Mouse (Mus musculus) hindbrain, embryonic 16.5 days (tissue): ENCODE measurements at regions not wholly inside any gene's neighbourhood (a gene's known extent, or its start where the extent isn't known, plus 50 kb on each side); places are given as distances from the start of the nearest gene placed in this dataset.

Source experiments
- ATAC-seq: fragments of 200-750 bp; cut with Nextera tagmentation; 2 replicates; pipeline ENCODE4 v1.8.0; 2017; ENCODE audit warnings: moderate TSS enrichment, moderate library complexity
- H3K27ac ChIP-seq: fragments of 300-500 bp; sonication (generic); 2 replicates; pipeline ENCODE4 v1.5.1; 2014; ENCODE audit warnings: low read depth, mild to moderate bottlenecking, control low read depth, low read length, moderate library complexity
- H3K27me3 ChIP-seq: fragments of 300-500 bp; sonication (generic); replicated peaks from 2 replicates; pipeline ENCODE4 v1.6.1; 2014; ENCODE audit warnings: low read length; ENCODE audit not compliant: control insufficient read depth, insufficient read depth
- H3K36me3 ChIP-seq: fragments of 300-500 bp; sonication (generic); 2 replicates; pipeline ENCODE4 v1.6.1; 2014; ENCODE audit warnings: mild to moderate bottlenecking, low read length, moderate library complexity, mixed read lengths; ENCODE audit not compliant: control insufficient read depth, insufficient read depth
- H3K4me1 ChIP-seq: fragments of 300-500 bp; sonication (generic); 2 replicates; pipeline ENCODE4 v1.6.1; 2014; ENCODE audit warnings: low read depth, low read length; ENCODE audit not compliant: control insufficient read depth, insufficient read depth
- H3K4me2 ChIP-seq: fragments of 300-500 bp; sonication (generic); 2 replicates; pipeline ENCODE4 v1.6.1; 2014; ENCODE audit warnings: mild to moderate bottlenecking, low read length, control low read depth, moderate library complexity
- H3K4me3 ChIP-seq: fragments of 300-500 bp; sonication (generic); 2 replicates; pipeline ENCODE4 v1.5.1; 2014; ENCODE audit warnings: mild to moderate bottlenecking, low read length, control low read depth, moderate library complexity
- H3K9ac ChIP-seq: fragments of 300-500 bp; sonication (generic); 2 replicates; pipeline ENCODE4 v1.6.1; 2014; ENCODE audit warnings: low read depth, mild to moderate bottlenecking, control low read depth, low read length, moderate library complexity
- H3K9me3 ChIP-seq: fragments of 300-500 bp; sonication (generic); 2 replicates; pipeline ENCODE4 v1.6.1; 2014; ENCODE audit warnings: mild to moderate bottlenecking, low read length, moderate library complexity; ENCODE audit not compliant: control insufficient read depth
- WGBS: fragments of 180-500 bp; shearing (Covaris S2); extraction: QIAGEN DNeasy Blood & Tissue Kit; methylation state at CpG from one replicate; pipeline ENCODE4 v1.1.7; 2014; 5-methylcytosine and 5-hydroxymethylcytosine counted together

DNA sequence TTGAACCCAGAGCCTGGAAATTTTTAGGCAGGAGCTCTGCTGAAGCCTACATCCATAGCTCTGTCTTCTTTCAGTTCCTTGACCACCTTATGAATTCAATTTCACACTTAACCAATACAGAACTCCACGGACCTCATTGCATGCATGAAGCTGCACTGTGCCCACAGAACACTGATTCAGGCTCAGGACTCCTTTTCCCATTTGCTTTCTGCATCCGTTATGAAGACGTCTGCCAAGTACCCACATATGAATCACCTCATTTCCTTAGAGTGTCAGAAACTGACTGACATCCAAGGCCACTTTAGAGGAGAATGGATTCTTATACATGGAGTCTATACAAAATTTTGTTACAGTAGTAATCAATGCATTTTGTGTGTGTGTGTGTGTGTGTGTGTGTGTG is 932.8 kb downstream of the Pla2g4a start:
- Histone ChIP-seq H3K36me3 (no peaks in the 10 kb centered on the region), H3K27ac (no peak overlapping the region), H3K4me1 (no peaks in the 10 kb centered on the region), H3K27me3 (no peaks in the 10 kb centered on the region), H3K4me3 (no peak overlapping the region), H3K9ac (no peak overlapping the region), H3K9me3 (no peaks in the 10 kb centered on the region), H3K4me2 (no peak overlapping the region)
- WGBS, result 84% methylated on average over 3 of the region's 3 CpGs
- ATAC-seq, result no peak

- no peaks in the 10 kb centered on the region for H3K4me1 ChIP-seq
- no peaks in the 10 kb centered on the region for H3K27me3 ChIP-seq
- no peaks in the 10 kb centered on the region for H3K9me3 ChIP-seq
- ATAC-seq, result no peak; the same call in 1 of the 2 replicates
- H3K4me2 ChIP-seq, result no peak overlapping the region
- H3K27ac ChIP-seq, result no peak overlapping the region
- no peak overlapping the region for H3K9ac ChIP-seq
- H3K36me3 ChIP-seq, result no peaks in the 10 kb centered on the region
- H3K4me3 ChIP-seq, result no peak overlapping the region
These were observed 939.4 kb downstream of the Pla2g4a start for GRCm38 (mm10) chr1:149021734-149022133.

GRCm38 (mm10) chr1:149021273-149021672 is 939.8 kb downstream of the Pla2g4a start:
- peak; percentile 58; the same call in 1 of the 2 replicates for ATAC-seq
- H3K27ac ChIP-seq, result no peak overlapping the region
- H3K4me2 ChIP-seq, result no peak overlapping the region
- no peaks in the 10 kb centered on the region for H3K36me3 ChIP-seq
- no peak overlapping the region for H3K4me3 ChIP-seq
- no peaks in the 10 kb centered on the region for H3K9me3 ChIP-seq
- 74% methylated on average over 1 of the region's 1 CpGs for WGBS
- H3K27me3 ChIP-seq, result no peaks in the 10 kb centered on the region
- H3K9ac ChIP-seq, result no peak overlapping the region
- H3K4me1 ChIP-seq, result no peaks in the 10 kb centered on the region

GRCm38 (mm10) chr1:149014559-149014958 is 946.5 kb downstream of the Pla2g4a start:
- no peak for ATAC-seq
- H3K4me2 ChIP-seq, result no peak overlapping the region
- no peak overlapping the region for H3K4me3 ChIP-seq
- H3K27me3 ChIP-seq, result no peaks in the 10 kb centered on the region
- no peaks in the 10 kb centered on the region for H3K9me3 ChIP-seq
- no peak overlapping the region for H3K27ac ChIP-seq
- H3K36me3 ChIP-seq, result no peaks in the 10 kb centered on the region
- H3K4me1 ChIP-seq, result no peaks in the 10 kb centered on the region
- 85% methylated on average over 4 of the region's 4 CpGs for whole genome bisulfite sequencing
- no peak overlapping the region for H3K9ac ChIP-seq

GRCm38 (mm10) chr1:149010767-149011166 is 950.3 kb downstream of the Pla2g4a start:
- no peak for ATAC-seq
- no peak overlapping the region for H3K27ac ChIP-seq
- no peak overlapping the region for H3K9ac ChIP-seq
- no peaks in the 10 kb centered on the region for H3K4me1 ChIP-seq
- H3K4me3 ChIP-seq, result no peak overlapping the region
- no peak overlapping the region for H3K4me2 ChIP-seq
- no peaks in the 10 kb centered on the region for H3K36me3 ChIP-seq
- H3K27me3 ChIP-seq, result no peaks in the 10 kb centered on the region
- no peaks in the 10 kb centered on the region for H3K9me3 ChIP-seq

DNA sequence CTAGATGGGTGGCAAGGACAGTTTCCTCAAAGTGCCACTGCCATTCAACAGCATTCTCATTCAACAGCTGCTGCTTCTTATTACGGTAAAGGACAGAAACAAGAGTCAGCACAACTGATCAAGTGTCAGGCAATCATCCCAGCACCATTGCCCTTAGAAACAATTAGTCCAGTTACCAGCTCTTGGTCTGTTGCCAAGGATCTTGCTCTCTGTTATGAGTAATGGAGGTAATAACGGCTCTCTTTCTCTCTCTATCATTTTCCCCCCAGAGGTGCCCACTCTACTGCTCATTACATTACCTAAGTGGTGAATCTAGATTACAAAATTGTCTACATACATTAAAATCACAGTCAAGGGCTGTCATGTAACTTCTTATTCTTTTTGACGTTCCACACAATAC is 961.0 kb downstream of the Pla2g4a start:
- peak; percentile 27; the same call in 1 of the 2 replicates for ATAC-seq
- no peaks in the 10 kb centered on the region for H3K4me1 ChIP-seq

DNA sequence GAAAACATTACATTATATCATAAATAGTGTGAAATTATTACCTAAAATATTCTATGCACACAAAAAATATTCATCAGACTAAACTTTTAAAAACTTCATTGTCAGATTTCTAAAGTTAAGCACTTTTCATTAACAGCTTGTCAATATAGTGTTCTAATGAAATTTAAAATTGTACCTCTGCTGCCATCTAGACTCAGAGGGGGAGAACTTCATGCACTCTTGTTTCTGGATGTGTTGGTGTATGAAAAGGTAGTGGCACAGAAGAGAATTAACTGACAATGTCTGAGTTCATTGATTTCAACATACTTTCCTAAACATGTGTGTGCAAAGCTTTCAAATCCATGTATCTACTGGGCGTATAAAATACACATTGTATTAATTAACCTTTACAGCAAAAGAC is 967.5 kb downstream of the Pla2g4a start:
- no peak overlapping the region for H3K27ac ChIP-seq
- no peaks in the 10 kb centered on the region for H3K9me3 ChIP-seq
- H3K27me3 ChIP-seq, result no peaks in the 10 kb centered on the region
- no peaks in the 10 kb centered on the region for H3K36me3 ChIP-seq
- H3K4me3 ChIP-seq, result no peak overlapping the region
- H3K4me1 ChIP-seq, result no peaks in the 10 kb centered on the region
- 62% methylated on average over 1 of the region's 1 CpGs for WGBS
- H3K4me2 ChIP-seq, result no peak overlapping the region
- no peak overlapping the region for H3K9ac ChIP-seq
- ATAC-seq, result peak; percentile 61; the same call in 1 of the 2 replicates

More for the DNA sequence above, 961.0 kb downstream of the Pla2g4a start:
- H3K27ac ChIP-seq, result no peak overlapping the region
- no peak overlapping the region for H3K9ac ChIP-seq
- no peaks in the 10 kb centered on the region for H3K36me3 ChIP-seq
- 50% methylated on average over 3 of the region's 3 CpGs for WGBS
- H3K27me3 ChIP-seq, result no peaks in the 10 kb centered on the region
- H3K4me3 ChIP-seq, result no peak overlapping the region
- H3K4me2 ChIP-seq, result no peak overlapping the region
- no peaks in the 10 kb centered on the region for H3K9me3 ChIP-seq

DNA sequence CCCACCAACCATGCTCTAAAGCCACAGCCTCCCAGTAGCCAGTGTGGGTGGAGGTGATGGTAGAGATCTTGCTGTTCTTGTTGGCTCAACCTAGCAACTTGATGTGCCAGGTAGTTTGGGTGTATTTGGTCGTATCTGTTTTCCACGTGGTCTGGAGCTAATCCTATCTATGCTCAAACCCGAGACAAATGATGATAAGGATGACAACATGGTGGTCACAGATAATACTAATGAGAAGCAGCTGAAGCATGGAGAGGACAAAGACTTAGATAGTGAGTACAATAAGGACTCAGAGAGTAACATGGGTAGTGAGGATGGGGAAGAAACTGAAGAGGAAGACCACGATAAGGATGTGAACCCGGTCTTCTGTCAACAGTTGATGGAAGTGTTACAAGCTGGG is 983.7 kb downstream of the Pla2g4a start:
- Histone ChIP-seq H3K9ac (no peak overlapping the region), H3K9me3 (no peaks in the 10 kb centered on the region), H3K27me3 (no peaks in the 10 kb centered on the region), H3K27ac (no peak overlapping the region), H3K4me1 (no peaks in the 10 kb centered on the region), H3K36me3 (no peaks in the 10 kb centered on the region), H3K4me2 (no peak overlapping the region), H3K4me3 (no peak overlapping the region)
- 95% methylated on average over 5 of the region's 5 CpGs for WGBS
- ATAC-seq, result no peak

DNA sequence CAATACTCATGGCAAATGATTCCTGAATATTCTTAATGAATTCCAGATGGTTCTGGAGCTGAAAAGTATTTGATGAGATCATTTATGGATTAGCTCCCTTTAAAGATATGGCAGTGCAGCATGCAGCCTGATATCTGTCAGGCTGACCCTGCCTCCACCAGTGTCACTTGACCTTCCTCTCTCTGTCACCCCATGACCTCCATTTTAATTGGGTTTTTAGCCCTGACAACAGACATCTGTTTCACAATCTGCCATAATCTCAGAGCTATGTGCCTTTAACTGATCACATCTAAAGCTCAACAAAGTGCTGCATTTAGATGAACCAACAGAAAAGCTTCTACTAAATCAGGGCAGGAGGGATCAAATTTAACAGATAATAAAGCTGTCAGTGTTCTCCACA is 995.7 kb downstream of the Pla2g4a start:
- H3K4me2 ChIP-seq, result no peak overlapping the region
- H3K9ac ChIP-seq, result no peak overlapping the region
- H3K36me3 ChIP-seq, result no peaks in the 10 kb centered on the region
- H3K9me3 ChIP-seq, result no peaks in the 10 kb centered on the region
- H3K27me3 ChIP-seq, result no peaks in the 10 kb centered on the region
- no peak overlapping the region for H3K4me3 ChIP-seq
- ATAC-seq, result no peak
- no peaks in the 10 kb centered on the region for H3K4me1 ChIP-seq
- H3K27ac ChIP-seq, result no peak overlapping the region

DNA sequence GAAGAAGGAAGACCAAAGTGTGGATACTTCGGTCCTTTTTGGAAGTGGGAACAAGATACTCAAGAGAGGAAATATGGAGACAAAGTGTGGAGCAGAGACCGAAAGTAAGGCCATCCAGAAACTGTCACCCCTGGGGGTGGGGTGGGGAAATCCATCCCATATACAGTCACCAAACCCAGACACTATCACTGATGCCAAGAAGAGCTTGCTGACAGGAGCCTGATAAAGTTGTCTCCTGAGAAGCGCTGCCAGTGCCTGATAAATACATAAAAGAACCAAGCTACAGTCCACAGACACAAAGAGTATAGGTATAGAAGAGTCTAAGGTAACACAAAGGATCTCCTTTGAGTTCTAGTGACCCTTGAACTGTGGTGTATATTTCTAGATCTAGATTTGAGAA is 1026.7 kb downstream of the Pla2g4a start:
- Histone ChIP-seq H3K27ac (no peak overlapping the region), H3K4me1 (no peaks in the 10 kb centered on the region), H3K9ac (no peak overlapping the region), H3K36me3 (no peaks in the 10 kb centered on the region), H3K4me2 (no peak overlapping the region), H3K4me3 (no peak overlapping the region), H3K27me3 (no peaks in the 10 kb centered on the region), H3K9me3 (no peaks in the 10 kb centered on the region)
- no peak for ATAC-seq
- 95% methylated on average over 3 of the region's 3 CpGs for WGBS
